Mouse (Mus musculus) heart, adult 18-20 months (tissue): ENCODE measurements around the gene 1700014D04Rik. TPM values are rescaled to one million over a fixed set of nuclear protein-coding genes. Genes with fewer than 3 reads are reported as not detected.

Source experiments
- total RNA-seq, 2 experiments: library from RNA; stranded (reverse); gene quantifications; 2 replicates each; pipeline ENCODE4 v1.2.3; 2021

Gene 1700014D04Rik
- total RNA-seq, 2 experiments from 2014 or later: not detected

Other genes with a start within 250 kb of the 1700014D04Rik start
- gene Agtpbp1, start 161.5 kb downstream of the 1700014D04Rik start, total RNA-seq: 100 to 1,000 TPM; 129 to 156 TPM
- 10 to 100 TPM; 91.4 to 92.6 TPM for gene Naa35, start 161.5 kb downstream of the 1700014D04Rik start, total RNA-seq
- 10 to 100 TPM; 14.6 to 19.4 TPM for gene Golm1, start 70.9 kb downstream of the 1700014D04Rik start, total RNA-seq
- not detected for gene 4921517D22Rik, start 52.6 kb downstream of the 1700014D04Rik start, total RNA-seq
- not detected for gene Spata31d1a, start 36.4 kb downstream of the 1700014D04Rik start, total RNA-seq
- under 1 TPM in 1 of 2 experiments, not detected in 1; 0.05 TPM for gene Spata31d1b, start 34.5 kb downstream of the 1700014D04Rik start, total RNA-seq
- gene Spata31d1d, start 15.0 kb downstream of the 1700014D04Rik start, total RNA-seq: not detected
- 100 to 1,000 TPM; 235 to 252 TPM for gene Isca1, start 23.1 kb upstream of the 1700014D04Rik start, total RNA-seq
- gene Gm49354, start 35.5 kb upstream of the 1700014D04Rik start, total RNA-seq: not detected
- gene Tut7, start 76.4 kb upstream of the 1700014D04Rik start, total RNA-seq: 10 to 100 TPM; 40.3 to 41.1 TPM